Mouse (Mus musculus) kidney, embryonic 16.5 days (tissue): Measurements from ENCODE around the gene Clcn3. TPM values are rescaled to one million over a fixed set of nuclear protein-coding genes. Genes with fewer than 3 reads are reported as not detected.
A peak's percentile ranks its signal among the peaks of the same experiment; 100 is the strongest.

Experiments used
- ATAC-seq: fragments of 200-750 bp; cut with Nextera tagmentation; 2 replicates; pipeline ENCODE4 v1.8.0; 2017; ENCODE audit warnings: moderate TSS enrichment; ENCODE audit not compliant: low FRiP score, low TSS enrichment
- H3K27ac ChIP-seq: fragments of 300-500 bp; sonication (generic); 2 replicates; pipeline ENCODE4 v1.5.1; 2014; ENCODE audit warnings: low read length
- H3K27me3 ChIP-seq: fragments of 300-500 bp; sonication (generic); 2 replicates; pipeline ENCODE4 v1.6.1; 2014; ENCODE audit warnings: low read length, control low read depth, mixed read lengths; ENCODE audit not compliant: insufficient read depth
- H3K36me3 ChIP-seq: fragments of 300-500 bp; sonication (generic); 2 replicates; pipeline ENCODE4 v1.6.1; 2014; ENCODE audit warnings: low read length, control low read depth, mixed read lengths; ENCODE audit not compliant: insufficient read depth
- H3K4me1 ChIP-seq: fragments of 300-500 bp; sonication (generic); 2 replicates; pipeline ENCODE4 v1.6.1; 2014; ENCODE audit warnings: low read length, control low read depth, mixed read lengths; ENCODE audit not compliant: insufficient read depth
- H3K4me2 ChIP-seq: fragments of 300-500 bp; sonication (generic); replicated peaks from 2 replicates; pipeline ENCODE4 v1.6.1; 2014; ENCODE audit warnings: low read depth, low read length
- H3K4me3 ChIP-seq: fragments of 300-500 bp; sonication (generic); 2 replicates; pipeline ENCODE4 v1.5.1; 2014; ENCODE audit warnings: mild to moderate bottlenecking, low read length
- H3K9ac ChIP-seq: fragments of 300-500 bp; sonication (generic); replicated peaks from 2 replicates; pipeline ENCODE4 v1.6.1; 2014; ENCODE audit warnings: low read length
- H3K9me3 ChIP-seq: fragments of 300-500 bp; sonication (generic); 2 replicates; pipeline ENCODE4 v1.6.1; 2016; ENCODE audit warnings: low read length, control low read depth
- WGBS: fragments of 180-500 bp; shearing (Covaris S2); extraction: QIAGEN DNeasy Blood & Tissue Kit; methylation state at CpG from one replicate; pipeline ENCODE4 v1.1.7; 2014; 5-methylcytosine and 5-hydroxymethylcytosine counted together
- polyA plus RNA-seq: library from polyadenylated mRNA; unstranded; fragments of >200 nt; fragmentation: Nextera tagmentation; extraction: Ambion mirVana; gene quantifications from 2 replicates; pipeline ENCODE4 v1.2.1, GENCODE M21; 2015

Clcn3 gene
- polyA plus RNA-seq, 1 experiment from 2014 or later: 29.8 TPM

GRCm38 (mm10) chr8:60920176-60920575 is 62.9 kb downstream of the Clcn3 start:
- Histone ChIP-seq H3K9ac (no peak overlapping the region), H3K4me3 (no peak overlapping the region), H3K4me2 (no peak overlapping the region), H3K9me3 (no peaks in the 10 kb centered on the region), H3K27ac (no peak overlapping the region), H3K27me3 (no peaks in the 10 kb centered on the region), H3K4me1 (no peaks in the 10 kb centered on the region), H3K36me3 (peaks cover 4% of the 10 kb centered on the region; the same call in 1 of the 2 replicates)
- no peak for ATAC-seq
- whole genome bisulfite sequencing: 87% methylated on average over 4 of the region's 4 CpGs

- Histone ChIP-seq H3K27ac (no peak overlapping the region), H3K36me3 (peaks cover 6% of the 10 kb centered on the region; the same call in 1 of the 2 replicates), H3K9me3 (no peaks in the 10 kb centered on the region), H3K4me3 (no peak overlapping the region), H3K4me2 (no peak overlapping the region), H3K9ac (no peak overlapping the region), H3K4me1 (no peaks in the 10 kb centered on the region), H3K27me3 (no peaks in the 10 kb centered on the region)
- WGBS: 56% methylated on average over 3 of the region's 3 CpGs
- peak; percentile 86; the same call in 1 of the 2 replicates for ATAC-seq
Measured at GRCm38 (mm10) chr8:60919069-60919468, 64.0 kb downstream of the Clcn3 start.

GRCm38 (mm10) chr8:60912554-60912953 is 70.5 kb downstream of the Clcn3 start:
- no peaks in the 10 kb centered on the region for H3K4me1 ChIP-seq
- H3K9me3 ChIP-seq: no peaks in the 10 kb centered on the region
- H3K4me2 ChIP-seq: no peak overlapping the region
- no peak overlapping the region for H3K9ac ChIP-seq
- no peak overlapping the region for H3K27ac ChIP-seq
- H3K4me3 ChIP-seq: no peak overlapping the region
- H3K36me3 ChIP-seq: peaks cover 12% of the 10 kb centered on the region
- 38% methylated on average over 10 of the region's 10 CpGs for WGBS
- ATAC-seq: no peak
- no peaks in the 10 kb centered on the region for H3K27me3 ChIP-seq

GRCm38 (mm10) chr8:60912081-60912480 is 71.0 kb downstream of the Clcn3 start:
- no peak overlapping the region for H3K9ac ChIP-seq
- 74% methylated on average over 4 of the region's 4 CpGs for WGBS
- ATAC-seq: no peak
- no peaks in the 10 kb centered on the region for H3K27me3 ChIP-seq
- H3K4me1 ChIP-seq: no peaks in the 10 kb centered on the region
- no peak overlapping the region for H3K4me3 ChIP-seq
- H3K36me3 ChIP-seq: peaks cover 15% of the 10 kb centered on the region
- no peak overlapping the region for H3K27ac ChIP-seq
- H3K4me2 ChIP-seq: no peak overlapping the region
- H3K9me3 ChIP-seq: no peaks in the 10 kb centered on the region

- 55% methylated on average over 9 of the region's 9 CpGs for WGBS
Measured at GRCm38 (mm10) chr8:60900147-60900546, 83.0 kb downstream of the Clcn3 start.

GRCm38 (mm10) chr8:60895878-60896277 is 87.2 kb downstream of the Clcn3 start:
- 66% methylated on average over 6 of the region's 6 CpGs for WGBS
- ATAC-seq: 0 out of 2 replicates have a peak, but pooled peaks have one; percentile 32
- Histone ChIP-seq H3K4me1 (peaks cover 23% of the 10 kb centered on the region), H3K9me3 (no peaks in the 10 kb centered on the region), H3K4me3 (no peak overlapping the region), H3K27ac (no peak overlapping the region), H3K4me2 (no peak overlapping the region), H3K9ac (no peak overlapping the region), H3K36me3 (peaks cover 10% of the 10 kb centered on the region; the same call in 1 of the 2 replicates), H3K27me3 (no peaks in the 10 kb centered on the region)

More at GRCm38 (mm10) chr8:60900147-60900546, 83.0 kb downstream of the Clcn3 start:
- peaks cover 10% of the 10 kb centered on the region; the same call in 1 of the 2 replicates for H3K4me1 ChIP-seq
- H3K9me3 ChIP-seq: no peaks in the 10 kb centered on the region
- no peak overlapping the region for H3K4me2 ChIP-seq
- no peak overlapping the region for H3K9ac ChIP-seq
- H3K36me3 ChIP-seq: 0 out of 2 replicates have a peak, but pooled peaks cover 12% of the 10 kb centered on the region
- H3K27me3 ChIP-seq: no peaks in the 10 kb centered on the region
- no peak overlapping the region for H3K4me3 ChIP-seq
- H3K27ac ChIP-seq: no peak overlapping the region
- peak; percentile 35; the same call in 1 of the 2 replicates for ATAC-seq

GRCm38 (mm10) chr8:60891757-60892156 is 91.3 kb downstream of the Clcn3 start:
- H3K27me3 ChIP-seq: no peaks in the 10 kb centered on the region
- H3K9me3 ChIP-seq: no peaks in the 10 kb centered on the region
- no peak overlapping the region for H3K4me3 ChIP-seq
- 94% methylated on average over 4 of the region's 4 CpGs for WGBS
- H3K4me2 ChIP-seq: peak overlapping the region; percentile 90; the same call in 1 of the 2 replicates
- peaks cover 22% of the 10 kb centered on the region for H3K4me1 ChIP-seq
- H3K36me3 ChIP-seq: peaks cover 6% of the 10 kb centered on the region; the same call in 1 of the 2 replicates
- H3K27ac ChIP-seq: no peak overlapping the region
- no peak for ATAC-seq
- H3K9ac ChIP-seq: no peak overlapping the region

GRCm38 (mm10) chr8:60890520-60890874 is 92.6 kb downstream of the Clcn3 start:
- Histone ChIP-seq H3K36me3 (peaks cover 6% of the 10 kb centered on the region; the same call in 1 of the 2 replicates), H3K4me2 (peak overlapping the region; percentile 90), H3K4me1 (peaks cover 15% of the 10 kb centered on the region), H3K27ac (0 out of 2 replicates have a peak overlapping the region, but pooled peaks have one; percentile 43), H3K9ac (peak overlapping the region; percentile 81), H3K9me3 (no peaks in the 10 kb centered on the region), H3K4me3 (peak overlapping the region; percentile 84), H3K27me3 (no peaks in the 10 kb centered on the region)
- no peak for ATAC-seq
- WGBS: under 1% methylated on average over 23 of the region's 23 CpGs

- peaks cover 13% of the 10 kb centered on the region for H3K4me1 ChIP-seq
- peaks cover 6% of the 10 kb centered on the region; the same call in 1 of the 2 replicates for H3K36me3 ChIP-seq
- H3K4me3 ChIP-seq: peak within 1 kb of the TSS; percentile 84
- peak; percentile 98 for ATAC-seq
- no peaks in the 10 kb centered on the region for H3K9me3 ChIP-seq
- H3K9ac ChIP-seq: peak within 1 kb of the TSS; percentile 81
- H3K27me3 ChIP-seq: no peaks in the 10 kb centered on the region
- 6% methylated on average over 40 of the region's 43 CpGs for WGBS
- 0 out of 2 replicates have a peak within 1 kb of the TSS, but pooled peaks have one; percentile 43 for H3K27ac ChIP-seq
- H3K4me2 ChIP-seq: peak within 1 kb of the TSS; percentile 90
Measured at GRCm38 (mm10) chr8:60889843-60890519, 93.1 kb downstream of the Clcn3 start, which contains the start of gene Hpf1. Gene Hpf1, plus strand, starts transcription at chr8:60890418.
